Mouse (Mus musculus) embryonic facial prominence, embryonic 15.5 days (tissue): Measurements from ENCODE around the gene Kera. TPM values are rescaled to one million over a fixed set of nuclear protein-coding genes. Genes with fewer than 3 reads are reported as not detected.

Experiments
- polyA plus RNA-seq: library from polyadenylated mRNA; unstranded; fragments of >200 nt; fragmentation: Nextera tagmentation; extraction: Ambion mirVana; gene quantifications from 2 replicates; pipeline ENCODE4 v1.2.1, GENCODE M21; 2015

Kera gene
- polyA plus RNA-seq, 1 experiment from 2014 or later: 34.6 TPM

Other genes with a start within 250 kb of the Kera start
- 765 and 776 TPM in 2 replicates for gene Dcn, start 127.3 kb upstream of the Kera start, polyA plus RNA-seq
- 532 and 550 TPM in 2 replicates for gene Lum, start 41.8 kb upstream of the Kera start, polyA plus RNA-seq
- 7.8 and 13.8 TPM in 2 replicates for gene Epyc, start 37.2 kb downstream of the Kera start, polyA plus RNA-seq
- gene Ccer1, start 86.2 kb downstream of the Kera start, polyA plus RNA-seq: not detected in 2 replicates
- not detected in 2 replicates for gene C030005K15Rik, start 119.9 kb downstream of the Kera start, polyA plus RNA-seq